Mouse (Mus musculus): ENCODE measurements around the gene Gm42906.

Gene Gm42906

GRCm38 (mm10) chr5:151293591-151293990, 134.4 kb downstream of the Gm42906 start:
- no peak for TF ChIP-seq GATA4 (IDR thresholded peaks at IDR 0.05; ENCODE audit: insufficient replicate concordance, low read length)

GRCm38 (mm10) chr5:151292310-151292709, 135.7 kb downstream of the Gm42906 start:
- TF ChIP-seq GATA4 (IDR thresholded peaks at IDR 0.05; ENCODE audit: insufficient replicate concordance, low read length) = no peak

GRCm38 (mm10) chr5:151286331-151286730, 141.6 kb downstream of the Gm42906 start:
- TF ChIP-seq GATA4 (IDR thresholded peaks at IDR 0.05; ENCODE audit: insufficient replicate concordance, low read length) = no peak

GRCm38 (mm10) chr5:151279531-151279930, 148.4 kb downstream of the Gm42906 start:
- TF ChIP-seq GATA4 (IDR thresholded peaks at IDR 0.05; ENCODE audit: insufficient replicate concordance, low read length) = no peak

- no peak for TF ChIP-seq GATA4 (IDR thresholded peaks at IDR 0.05; ENCODE audit: insufficient replicate concordance, low read length)
Observed at GRCm38 (mm10) chr5:151277927-151278326, 150.0 kb downstream of the Gm42906 start.

GRCm38 (mm10) chr5:151275986-151276385, 152.0 kb downstream of the Gm42906 start:
- TF ChIP-seq GATA4 (IDR thresholded peaks at IDR 0.05; ENCODE audit: insufficient replicate concordance, low read length) = no peak

GRCm38 (mm10) chr5:151274265-151274664, 153.7 kb downstream of the Gm42906 start:
- TF ChIP-seq GATA4 (IDR thresholded peaks at IDR 0.05; ENCODE audit: insufficient replicate concordance, low read length) = no peak

- 0 out of 2 replicates have a peak, but pooled peaks have one; percentile 8 for TF ChIP-seq GATA4 (IDR thresholded peaks at IDR 0.05; ENCODE audit: insufficient replicate concordance, low read length)
Observed at GRCm38 (mm10) chr5:151270815-151271214, 157.1 kb downstream of the Gm42906 start.

GRCm38 (mm10) chr5:151266896-151267634, 160.9 kb downstream of the Gm42906 start:
- TF ChIP-seq GATA4 (IDR thresholded peaks at IDR 0.05; ENCODE audit: insufficient replicate concordance, low read length) = no peak

- TF ChIP-seq GATA4 (IDR thresholded peaks at IDR 0.05; ENCODE audit: insufficient replicate concordance, low read length) = no peak
Observed at GRCm38 (mm10) chr5:151261558-151261957, 166.4 kb downstream of the Gm42906 start.

- TF ChIP-seq GATA4 (IDR thresholded peaks at IDR 0.05; ENCODE audit: insufficient replicate concordance, low read length) = no peak
Observed at GRCm38 (mm10) chr5:151252213-151252612, 175.8 kb downstream of the Gm42906 start.

- TF ChIP-seq GATA4 (IDR thresholded peaks at IDR 0.05; ENCODE audit: insufficient replicate concordance, low read length) = no peak
Observed at GRCm38 (mm10) chr5:151251656-151252055, 176.3 kb downstream of the Gm42906 start.

- TF ChIP-seq GATA4 (IDR thresholded peaks at IDR 0.05; ENCODE audit: insufficient replicate concordance, low read length) = no peak
Observed at GRCm38 (mm10) chr5:151248671-151249620, 179.0 kb downstream of the Gm42906 start.

GRCm38 (mm10) chr5:151248084-151248483, 179.9 kb downstream of the Gm42906 start:
- TF ChIP-seq GATA4 (IDR thresholded peaks at IDR 0.05; ENCODE audit: insufficient replicate concordance, low read length) = no peak

- TF ChIP-seq GATA4 (IDR thresholded peaks at IDR 0.05; ENCODE audit: insufficient replicate concordance, low read length) = no peak
Observed at GRCm38 (mm10) chr5:151247115-151247875, 180.7 kb downstream of the Gm42906 start.
